Mouse (Mus musculus): ENCODE measurements around the gene Calhm2. TPM values are rescaled to one million over a fixed set of nuclear protein-coding genes. Genes with fewer than 3 reads are reported as not detected.

Calhm2 gene
- polyA plus RNA-seq (2016; fragmentation: Nextera tagmentation; extraction: Ambion mirVana), result 1.9 and 2.4 TPM in 2 replicates

DNA sequence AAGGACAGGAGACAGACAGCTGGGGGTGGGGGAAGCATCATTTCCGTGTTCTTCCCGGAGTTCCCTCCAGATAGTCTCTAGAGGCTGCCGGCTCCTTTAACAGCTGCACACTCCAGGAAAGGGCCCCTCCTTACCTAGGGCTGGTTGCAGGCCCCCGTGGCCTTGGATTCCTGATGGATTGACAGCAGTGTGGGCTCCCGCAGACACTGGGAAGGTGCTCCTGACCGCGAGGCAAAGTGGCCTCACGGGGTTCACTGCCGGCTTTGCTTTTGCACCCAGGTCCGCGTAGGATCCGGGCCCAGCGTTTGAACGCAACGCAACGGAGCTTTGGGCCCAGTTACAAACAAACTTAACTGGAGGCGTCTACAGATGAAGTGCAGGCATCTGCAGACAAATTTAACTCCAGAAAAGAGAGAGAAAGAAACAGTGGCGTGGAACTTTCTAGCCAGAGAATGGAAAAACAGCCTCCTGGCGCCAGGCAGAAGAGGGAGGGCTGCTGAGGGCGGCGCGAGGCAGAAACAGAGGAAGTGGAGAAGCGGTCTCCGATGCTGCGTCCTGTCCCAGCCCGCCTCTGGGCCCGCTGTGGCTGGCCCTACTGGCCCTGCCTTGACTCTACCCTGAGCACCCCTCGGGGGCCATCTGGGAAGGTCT lies at the start of gene Calhm2:
Gene Calhm2, minus strand, starts transcription at position 524 of the 651 bp plus-strand sequence.
- Histone ChIP-seq H3K36me3 (peaks cover 12% of the 10 kb centered on the region), H3K27ac (peak within 1 kb of the TSS; percentile 66), H3K4me1 (peaks cover 40% of the 10 kb centered on the region), H3K27me3 (replicated peaks) (peaks cover 29% of the 10 kb centered on the region), H3K9me3 (replicated peaks) (no peaks in the 10 kb centered on the region), H3K4me3 (peak within 1 kb of the TSS; percentile 46), H3K9ac (peak within 1 kb of the TSS; percentile 59), H3K4me2 (peak within 1 kb of the TSS; percentile 63)
- no peak for ATAC-seq
- 2% methylated on average over 28 of the region's 28 CpGs for WGBS (ENCODE audit: insufficient replicate concordance)

DNA sequence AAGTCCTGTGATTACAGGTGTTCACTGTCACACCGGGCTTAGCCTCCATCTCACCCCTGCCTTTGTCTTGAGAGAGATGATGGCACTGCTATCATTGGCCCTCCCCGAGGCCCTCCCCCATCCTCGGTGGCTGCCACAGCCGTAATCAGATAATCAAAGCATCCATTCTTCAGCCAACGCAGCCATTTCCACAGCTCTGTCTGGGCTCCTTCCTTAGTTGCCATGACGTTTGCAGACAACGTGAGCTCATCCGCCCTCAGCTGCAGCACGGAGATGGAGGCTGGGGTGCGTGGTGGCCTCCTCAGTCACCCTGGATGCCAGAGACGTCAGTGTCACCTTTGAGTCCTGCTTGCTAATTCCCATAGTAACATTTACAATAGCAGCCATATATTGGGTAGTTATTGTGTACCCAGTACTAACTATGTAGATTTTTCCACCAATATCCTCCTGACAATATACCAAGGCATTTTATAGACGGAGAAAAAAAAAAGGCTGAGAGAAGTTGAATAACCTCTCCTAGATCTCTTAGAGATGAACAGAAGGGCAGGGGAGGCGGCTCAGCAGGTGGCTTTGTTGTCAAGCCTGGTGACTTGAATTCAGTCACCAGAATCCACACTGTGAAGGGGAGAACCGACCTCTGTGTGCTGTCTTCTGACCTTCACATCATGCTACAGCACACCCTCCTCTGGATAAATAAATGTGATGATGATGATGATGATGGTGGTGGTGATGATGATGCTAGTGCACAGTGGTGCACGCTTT lies 48.6 kb upstream of the Calhm2 start:
- WGBS (ENCODE audit: insufficient replicate concordance), result 37% methylated on average over 15 of the region's 15 CpGs
- Histone ChIP-seq H3K36me3 (no peaks in the 10 kb centered on the region), H3K4me1 (no peaks in the 10 kb centered on the region), H3K4me2 (no peak overlapping the region), H3K27ac (no peak overlapping the region), H3K9me3 (replicated peaks) (no peaks in the 10 kb centered on the region), H3K4me3 (no peak overlapping the region), H3K9ac (no peak overlapping the region), H3K27me3 (replicated peaks) (peaks cover 26% of the 10 kb centered on the region)
- ATAC-seq, result no peak

DNA sequence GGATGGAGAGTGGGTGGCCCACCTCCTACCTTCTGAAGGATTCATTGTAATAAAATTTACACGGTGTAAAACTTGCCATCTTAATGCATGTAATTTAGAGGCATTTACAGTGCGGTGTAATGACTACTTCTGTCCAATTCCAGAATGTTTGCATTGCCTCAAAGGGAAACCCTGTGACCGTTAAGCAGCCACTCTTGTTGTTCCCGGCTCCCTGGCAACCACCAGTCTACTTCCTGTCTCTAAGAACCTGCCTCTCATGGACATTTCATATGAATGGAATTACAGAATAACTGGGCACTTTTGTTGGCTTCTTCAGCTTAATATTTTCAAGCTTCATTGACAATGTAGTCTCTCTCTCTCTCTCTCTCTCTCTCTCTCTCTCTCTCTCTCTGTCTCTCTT lies 46.6 kb upstream of the Calhm2 start:
- H3K27me3 ChIP-seq (replicated peaks), result peaks cover 44% of the 10 kb centered on the region
- no peaks in the 10 kb centered on the region for H3K4me1 ChIP-seq
- no peaks in the 10 kb centered on the region for H3K36me3 ChIP-seq
- WGBS (ENCODE audit: insufficient replicate concordance), result 48% methylated on average over 4 of the region's 4 CpGs
- H3K27ac ChIP-seq, result no peak overlapping the region
- H3K9me3 ChIP-seq (replicated peaks), result no peaks in the 10 kb centered on the region
- H3K4me2 ChIP-seq, result no peak overlapping the region
- ATAC-seq, result no peak
- no peak overlapping the region for H3K9ac ChIP-seq
- no peak overlapping the region for H3K4me3 ChIP-seq

DNA sequence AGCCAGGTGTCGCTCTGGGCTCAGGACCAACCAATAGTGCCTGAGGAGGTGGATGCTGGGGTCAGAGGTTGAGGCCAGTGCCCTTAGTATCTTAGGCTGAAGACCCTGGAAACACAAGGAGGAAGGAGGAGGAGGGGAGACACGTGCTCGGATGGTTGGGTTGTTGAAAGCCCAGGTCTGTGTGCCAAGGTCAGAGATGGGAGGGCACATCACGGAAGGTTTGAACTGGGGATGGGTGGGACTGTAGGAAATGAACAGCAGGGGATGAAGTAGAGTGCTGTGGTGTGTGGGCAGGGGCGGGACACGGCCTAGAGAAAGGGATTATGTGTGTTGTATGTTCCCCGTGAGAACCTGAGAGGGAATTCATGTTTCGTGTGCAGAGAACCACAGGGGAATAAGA lies 46.1 kb upstream of the Calhm2 start:
- Histone ChIP-seq H3K27ac (no peak overlapping the region), H3K27me3 (replicated peaks) (peaks cover 50% of the 10 kb centered on the region), H3K9me3 (replicated peaks) (no peaks in the 10 kb centered on the region), H3K9ac (no peak overlapping the region), H3K36me3 (no peaks in the 10 kb centered on the region), H3K4me2 (no peak overlapping the region), H3K4me1 (no peaks in the 10 kb centered on the region), H3K4me3 (no peak overlapping the region)
- 55% methylated on average over 8 of the region's 8 CpGs for WGBS (ENCODE audit: insufficient replicate concordance)
- no peak for ATAC-seq

DNA sequence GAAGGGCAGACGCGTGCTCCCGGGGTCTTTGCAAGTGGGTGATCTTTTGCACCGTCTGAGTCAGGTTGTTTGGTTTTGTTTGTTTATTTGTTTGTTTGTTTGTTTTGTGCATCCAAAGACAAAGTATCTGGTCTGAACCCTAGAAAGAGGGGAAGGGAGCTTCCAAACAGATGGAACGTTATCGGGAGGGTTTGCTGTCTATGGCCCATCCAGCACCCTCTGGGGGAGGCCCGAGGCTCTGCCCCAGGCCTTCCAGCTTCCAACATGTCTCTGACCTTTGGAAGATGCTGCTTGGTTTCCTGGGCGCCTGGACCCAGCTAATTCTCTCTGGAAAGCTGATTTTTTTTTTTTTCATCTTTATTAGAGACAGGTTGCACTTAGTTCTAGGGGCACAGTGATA lies 41.9 kb upstream of the Calhm2 start:
- Histone ChIP-seq H3K36me3 (no peaks in the 10 kb centered on the region), H3K4me1 (peaks cover 9% of the 10 kb centered on the region; the same call in 1 of the 2 replicates), H3K27me3 (replicated peaks) (peaks cover 87% of the 10 kb centered on the region), H3K4me3 (no peak overlapping the region), H3K9me3 (replicated peaks) (no peaks in the 10 kb centered on the region), H3K9ac (no peak overlapping the region), H3K27ac (no peak overlapping the region), H3K4me2 (peak overlapping the region; percentile 79; the same call in 1 of the 2 replicates)
- ATAC-seq, result no peak
- WGBS (ENCODE audit: insufficient replicate concordance), result 18% methylated on average over 8 of the region's 8 CpGs

DNA sequence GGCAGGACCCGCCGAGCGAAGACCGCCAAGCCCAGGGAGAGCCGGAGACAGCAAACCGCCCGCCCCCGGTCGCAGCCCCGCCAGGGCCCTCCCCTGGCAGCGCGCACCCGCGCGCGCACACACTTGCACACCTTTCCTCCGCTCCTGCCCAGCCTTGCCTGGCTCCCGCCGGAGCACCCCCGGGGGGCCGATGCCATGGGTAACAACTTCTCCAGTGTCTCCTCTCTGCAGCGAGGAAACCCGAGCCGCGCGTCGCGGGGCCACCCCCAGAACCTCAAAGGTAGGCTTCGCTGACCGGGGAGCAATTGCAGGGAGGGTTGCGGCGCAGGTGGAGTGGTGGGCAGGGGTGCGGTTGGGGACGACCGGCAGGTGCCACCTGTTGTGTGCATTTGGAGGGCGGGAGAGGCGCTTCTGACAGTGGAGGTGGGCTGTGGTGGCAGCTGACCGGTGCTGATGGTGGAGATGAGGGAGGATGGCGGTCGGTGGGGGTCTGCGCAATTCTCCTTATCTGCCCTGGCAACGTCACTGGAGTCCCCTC lies 41.2 kb upstream of the Calhm2 start:
- Histone ChIP-seq H3K4me3 (peak overlapping the region; percentile 59), H3K9me3 (replicated peaks) (no peaks in the 10 kb centered on the region), H3K27ac (no peak overlapping the region), H3K36me3 (no peaks in the 10 kb centered on the region), H3K9ac (peak overlapping the region; percentile 38; the same call in 1 of the 2 replicates), H3K4me1 (peaks cover 9% of the 10 kb centered on the region; the same call in 1 of the 2 replicates), H3K27me3 (replicated peaks) (peaks cover 86% of the 10 kb centered on the region), H3K4me2 (peak overlapping the region; percentile 79)
- ATAC-seq, result no peak
- WGBS (ENCODE audit: insufficient replicate concordance), result 2% methylated on average over 33 of the region's 42 CpGs

DNA sequence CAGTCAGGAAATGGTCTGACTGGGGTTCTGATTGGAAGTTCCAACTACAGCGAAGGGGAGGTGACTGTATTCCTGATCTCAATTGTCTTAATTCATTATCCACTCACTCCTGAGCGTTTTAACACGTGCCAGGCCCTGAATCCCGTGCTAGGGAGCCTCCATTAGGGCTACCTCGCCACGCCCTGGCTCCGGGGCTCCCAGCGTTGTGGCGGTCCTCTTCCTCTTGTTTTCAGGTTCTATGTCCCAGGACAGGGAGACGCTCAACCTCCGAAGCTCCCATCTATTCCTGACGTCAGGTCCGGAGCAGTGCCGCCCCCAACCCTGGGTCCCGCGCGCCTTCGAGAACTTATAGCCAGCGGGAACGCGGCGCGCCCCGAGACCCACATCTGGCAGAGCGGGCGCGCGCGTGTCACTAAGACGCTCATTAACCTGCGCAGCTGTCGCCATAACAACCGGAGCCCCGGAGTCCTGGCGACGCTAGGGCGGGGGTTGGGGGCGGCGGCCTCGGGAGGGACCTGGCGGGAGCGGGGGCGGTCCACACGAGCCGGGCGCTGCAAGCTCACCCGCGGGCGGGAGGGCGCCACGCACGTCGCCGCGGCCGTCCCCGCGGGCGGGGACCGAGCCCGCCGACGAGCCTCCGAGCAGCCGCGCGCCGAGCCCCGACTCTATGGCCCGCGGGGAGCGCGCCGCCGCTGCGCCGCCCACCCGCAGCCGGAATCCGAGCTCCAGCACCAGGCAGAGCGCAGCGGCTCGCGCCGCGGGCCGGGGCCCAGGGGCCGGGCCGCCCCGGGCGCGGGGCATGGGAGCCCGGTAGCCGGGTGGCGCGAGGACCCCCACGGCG lies 40.6 kb upstream of the Calhm2 start, which contains the start of gene Neurl1a:
Gene Neurl1a, plus strand, starts transcription at position 390 of the 841 bp plus-strand sequence.
- peak within 1 kb of the TSS; percentile 79 for H3K4me2 ChIP-seq
- no peaks in the 10 kb centered on the region for H3K9me3 ChIP-seq (replicated peaks)
- H3K9ac ChIP-seq, result peak within 1 kb of the TSS; percentile 38; the same call in 1 of the 2 replicates
- peak; percentile 27; the same call in 1 of the 2 replicates for ATAC-seq
- no peak within 1 kb of the TSS for H3K27ac ChIP-seq
- under 1% methylated on average over 82 of the region's 98 CpGs for WGBS (ENCODE audit: insufficient replicate concordance)
- peak within 1 kb of the TSS; percentile 59 for H3K4me3 ChIP-seq
- peaks cover 9% of the 10 kb centered on the region; the same call in 1 of the 2 replicates for H3K4me1 ChIP-seq
- H3K27me3 ChIP-seq (replicated peaks), result peaks cover 82% of the 10 kb centered on the region
- H3K36me3 ChIP-seq, result no peaks in the 10 kb centered on the region

DNA sequence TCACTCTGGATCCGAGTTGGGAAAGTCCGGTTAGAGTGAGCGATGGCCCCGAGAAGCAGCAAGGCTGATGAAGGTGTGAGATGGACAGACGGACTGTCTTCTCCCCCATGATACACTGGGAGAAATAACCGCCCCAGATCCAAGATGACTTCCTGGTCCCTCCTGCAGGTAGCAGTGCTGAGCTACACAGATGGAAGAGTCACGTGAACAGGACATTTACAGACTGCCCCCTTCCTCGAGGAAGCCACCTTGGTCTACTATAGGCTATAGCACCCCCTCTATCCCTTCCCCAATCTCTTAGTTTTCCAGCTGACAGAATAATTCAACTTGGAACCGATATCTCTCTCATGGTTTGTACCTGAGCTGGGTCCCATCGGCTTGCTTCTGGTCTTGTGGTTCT lies 39.9 kb upstream of the Calhm2 start:
- WGBS (ENCODE audit: insufficient replicate concordance), result 15% methylated on average over 10 of the region's 10 CpGs
- H3K4me2 ChIP-seq, result peak overlapping the region; percentile 79
- H3K9ac ChIP-seq, result no peak overlapping the region
- peaks cover 9% of the 10 kb centered on the region; the same call in 1 of the 2 replicates for H3K4me1 ChIP-seq
- ATAC-seq, result no peak
- no peak overlapping the region for H3K27ac ChIP-seq
- H3K27me3 ChIP-seq (replicated peaks), result peaks cover 82% of the 10 kb centered on the region
- H3K4me3 ChIP-seq, result peak overlapping the region; percentile 59
- H3K9me3 ChIP-seq (replicated peaks), result no peaks in the 10 kb centered on the region
- H3K36me3 ChIP-seq, result no peaks in the 10 kb centered on the region

DNA sequence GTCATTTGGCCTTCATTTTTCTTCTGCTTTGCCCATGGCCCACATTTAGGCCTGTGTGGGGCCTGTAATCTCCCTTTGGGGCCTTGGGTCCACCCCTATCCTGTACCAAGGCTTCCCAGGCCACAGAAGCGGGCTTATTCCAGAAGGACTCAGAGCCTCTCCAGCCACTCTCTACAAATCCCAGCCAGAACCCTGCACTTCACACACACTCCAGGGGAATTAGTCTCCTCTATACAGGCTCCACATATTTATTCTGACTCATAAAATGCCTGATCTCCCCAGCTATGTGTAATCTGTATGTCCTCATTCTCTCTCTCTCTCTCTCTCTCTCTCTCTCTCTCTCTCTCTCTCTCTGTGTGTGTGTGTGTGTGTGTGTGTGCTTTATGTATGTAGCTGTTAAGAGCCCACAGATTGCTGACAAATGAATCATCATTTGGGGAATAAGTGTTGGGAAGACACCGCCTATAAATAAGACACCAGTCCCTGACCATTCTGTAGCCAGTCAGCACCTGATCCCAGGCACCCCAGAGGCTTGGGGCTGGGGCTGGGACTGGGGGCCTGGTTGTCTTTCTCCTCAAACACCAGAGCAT lies 38.9 kb upstream of the Calhm2 start:
- Histone ChIP-seq H3K27ac (no peak overlapping the region), H3K36me3 (no peaks in the 10 kb centered on the region), H3K4me1 (peaks cover 9% of the 10 kb centered on the region; the same call in 1 of the 2 replicates), H3K9me3 (replicated peaks) (no peaks in the 10 kb centered on the region), H3K9ac (no peak overlapping the region), H3K27me3 (replicated peaks) (peaks cover 80% of the 10 kb centered on the region), H3K4me3 (no peak overlapping the region), H3K4me2 (no peak overlapping the region)
- no peak for ATAC-seq
- WGBS (ENCODE audit: insufficient replicate concordance), result 56% methylated on average over 2 of the region's 2 CpGs

DNA sequence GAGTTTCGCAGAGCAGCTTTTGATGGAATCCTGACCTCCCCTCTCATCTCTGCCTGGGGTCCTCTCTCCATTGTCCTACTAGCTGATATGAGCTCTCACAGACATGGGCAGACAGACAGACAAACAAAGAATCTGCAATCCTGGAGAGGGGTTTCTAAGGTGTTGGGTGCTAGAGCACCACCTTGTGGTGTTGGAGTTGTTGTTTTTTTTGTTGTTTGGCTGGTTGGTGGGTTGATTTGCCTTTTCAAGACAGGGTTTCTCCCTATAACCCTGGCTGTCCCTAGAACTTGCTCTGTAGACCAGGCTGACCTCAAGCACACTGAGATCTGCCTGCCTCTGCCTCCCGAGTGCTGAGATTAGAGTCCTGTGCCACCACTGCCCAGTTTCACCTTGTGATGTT lies 37.4 kb upstream of the Calhm2 start:
- H3K4me1 ChIP-seq, result peaks cover 9% of the 10 kb centered on the region; the same call in 1 of the 2 replicates
- H3K9ac ChIP-seq, result no peak overlapping the region
- no peak overlapping the region for H3K27ac ChIP-seq
- H3K27me3 ChIP-seq (replicated peaks), result peaks cover 66% of the 10 kb centered on the region
- H3K4me3 ChIP-seq, result no peak overlapping the region
- no peak for ATAC-seq
- H3K36me3 ChIP-seq, result no peaks in the 10 kb centered on the region
- no peaks in the 10 kb centered on the region for H3K9me3 ChIP-seq (replicated peaks)
- WGBS (ENCODE audit: insufficient replicate concordance), result 50% methylated on average over 2 of the region's 2 CpGs
- no peak overlapping the region for H3K4me2 ChIP-seq

DNA sequence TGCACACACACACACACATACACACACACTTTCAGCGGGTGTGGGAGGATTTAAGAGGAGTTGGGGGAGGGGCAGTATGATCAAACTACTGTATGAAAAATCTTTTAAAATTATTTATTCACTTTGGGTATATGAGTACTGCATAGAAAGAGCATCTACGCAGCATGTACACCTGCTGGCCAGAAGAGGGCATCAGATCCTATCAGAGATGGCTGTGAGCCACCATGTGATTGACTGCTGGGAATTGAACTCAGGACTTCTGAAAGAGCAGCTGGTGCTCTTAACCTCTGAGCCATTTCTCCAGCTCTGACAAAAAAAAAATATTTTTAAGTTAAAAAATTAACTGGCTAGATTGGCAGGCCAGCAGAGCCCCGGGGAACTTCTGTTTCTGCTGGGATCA lies 36.4 kb upstream of the Calhm2 start:
- peaks cover 9% of the 10 kb centered on the region; the same call in 1 of the 2 replicates for H3K4me1 ChIP-seq
- no peak overlapping the region for H3K4me3 ChIP-seq
- no peak for ATAC-seq
- H3K27me3 ChIP-seq (replicated peaks), result peaks cover 57% of the 10 kb centered on the region
- no peak overlapping the region for H3K27ac ChIP-seq
- 48% methylated on average over 3 of the region's 3 CpGs for WGBS (ENCODE audit: insufficient replicate concordance)
- H3K9me3 ChIP-seq (replicated peaks), result no peaks in the 10 kb centered on the region
- H3K36me3 ChIP-seq, result no peaks in the 10 kb centered on the region
- H3K4me2 ChIP-seq, result no peak overlapping the region
- no peak overlapping the region for H3K9ac ChIP-seq

All from liver, embryonic 12.5 days (tissue).